Mouse (Mus musculus): ENCODE measurements at regions not wholly inside any gene's neighbourhood (a gene's known extent, or its start where the extent isn't known, plus 50 kb on each side); places are given as distances from the start of the nearest gene placed in this dataset.
A peak's percentile ranks its signal among the peaks of the same experiment; 100 is the strongest.
"Not testable (repeated sequence)": the region's sequence is repeated elsewhere in the genome, so short reads cannot be mapped to it uniquely, and the experiment has no call there.

DNA sequence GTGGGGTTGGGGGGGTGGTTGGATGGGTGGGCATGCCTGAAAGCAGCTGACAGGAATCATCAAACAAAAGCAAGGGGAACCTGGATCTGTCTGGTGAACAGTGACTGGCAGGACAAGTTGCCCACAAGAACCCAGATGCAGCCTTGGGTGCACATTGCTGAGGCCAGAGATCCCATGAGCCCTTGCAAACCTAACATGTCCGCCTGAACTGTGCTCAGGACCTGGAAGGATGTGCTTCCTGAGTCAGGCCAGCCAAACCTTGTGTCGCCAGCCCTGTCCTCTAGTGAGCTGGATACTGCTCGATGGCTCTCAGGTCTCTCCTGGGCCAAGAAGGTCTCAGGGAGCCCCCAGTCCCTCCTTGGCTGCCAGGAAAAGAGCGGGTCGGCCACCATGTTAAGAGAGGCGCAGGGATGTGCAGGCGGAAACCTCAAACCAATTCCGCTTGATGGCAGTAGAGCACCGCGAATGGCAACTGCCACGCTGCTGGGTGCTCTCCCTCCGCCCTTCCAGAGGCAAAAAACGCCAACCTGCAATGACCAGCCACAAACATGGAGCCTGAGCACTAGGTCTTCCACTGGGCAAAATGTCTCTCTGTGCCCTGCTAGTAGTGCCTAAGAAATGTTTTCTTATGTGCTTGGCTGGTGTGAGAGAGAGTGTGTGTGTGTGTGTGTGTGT lies 140.2 kb downstream of the Pls3 start:
- not testable (repeated sequence) for H3K9me3 ChIP-seq (ENCODE audit: control insufficient read depth, low read length); H3K4me3 ChIP-seq (ENCODE audit: low read length); H3K9ac ChIP-seq (ENCODE audit: low read depth, low read length); ATAC-seq; H3K4me2 ChIP-seq (ENCODE audit: low read depth, low read length); H3K4me1 ChIP-seq (ENCODE audit: control insufficient read depth, insufficient read depth, low read length); H3K27ac ChIP-seq (ENCODE audit: low read length); H3K36me3 ChIP-seq (ENCODE audit: control insufficient read depth, insufficient read depth, low read length); H3K27me3 ChIP-seq (replicated peaks; ENCODE audit: control insufficient read depth, insufficient read depth, low read length)
- 58% methylated on average over 9 of the region's 13 CpGs for WGBS

DNA sequence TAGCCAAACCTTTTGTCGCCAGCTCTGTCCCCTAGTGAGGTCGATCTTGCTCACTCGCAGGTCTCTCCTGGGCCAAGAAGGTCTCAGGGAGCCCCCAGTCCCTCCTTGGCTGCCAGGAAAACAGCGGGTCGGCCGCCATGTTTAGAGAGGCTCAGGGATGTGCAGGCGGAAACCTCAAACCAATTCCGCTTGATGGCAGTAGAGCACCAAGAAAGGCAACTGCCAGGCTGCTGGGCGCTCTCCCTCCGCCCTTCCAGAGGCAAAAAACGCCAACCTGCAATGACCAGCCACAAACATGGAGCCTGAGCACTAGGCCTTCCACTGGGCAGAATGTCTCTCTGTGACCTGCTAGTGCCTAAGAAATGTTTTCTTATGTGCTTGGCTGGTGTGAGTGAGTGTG lies 141.3 kb downstream of the Pls3 start:
- not testable (repeated sequence) for H3K9me3 ChIP-seq (ENCODE audit: control insufficient read depth, low read length); H3K27ac ChIP-seq (ENCODE audit: low read length); H3K36me3 ChIP-seq (ENCODE audit: control insufficient read depth, insufficient read depth, low read length); H3K4me3 ChIP-seq (ENCODE audit: low read length); H3K4me1 ChIP-seq (ENCODE audit: control insufficient read depth, insufficient read depth, low read length); H3K27me3 ChIP-seq (replicated peaks; ENCODE audit: control insufficient read depth, insufficient read depth, low read length); ATAC-seq; H3K4me2 ChIP-seq (ENCODE audit: low read depth, low read length); H3K9ac ChIP-seq (ENCODE audit: low read depth, low read length)
- 70% methylated on average over 11 of the region's 11 CpGs for WGBS

DNA sequence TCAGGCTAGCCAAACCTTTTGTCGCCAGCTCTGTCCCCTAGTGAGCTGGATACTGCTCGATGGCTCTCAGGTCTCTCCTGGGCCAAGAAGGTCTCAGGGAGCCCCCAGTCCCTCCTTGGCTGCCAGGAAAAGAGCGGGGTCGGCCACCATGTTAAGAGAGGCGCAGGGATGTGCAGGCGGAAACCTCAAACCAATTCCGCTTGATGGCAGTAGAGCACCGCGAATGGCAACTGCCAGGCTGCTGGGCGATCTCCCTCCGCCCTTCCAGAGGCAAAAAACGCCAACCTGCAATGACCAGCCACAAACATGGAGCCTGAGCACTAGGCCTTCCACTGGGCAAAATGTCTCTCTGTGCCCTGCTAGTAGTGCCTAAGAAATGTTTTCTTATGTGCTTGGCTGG lies 145.2 kb downstream of the Pls3 start:
- not testable (repeated sequence) for H3K4me2 ChIP-seq (ENCODE audit: low read depth, low read length); ATAC-seq; H3K4me1 ChIP-seq (ENCODE audit: control insufficient read depth, insufficient read depth, low read length); H3K27ac ChIP-seq (ENCODE audit: low read length); H3K4me3 ChIP-seq (ENCODE audit: low read length); H3K27me3 ChIP-seq (replicated peaks; ENCODE audit: control insufficient read depth, insufficient read depth, low read length); H3K9ac ChIP-seq (ENCODE audit: low read depth, low read length); H3K9me3 ChIP-seq (ENCODE audit: control insufficient read depth, low read length); H3K36me3 ChIP-seq (ENCODE audit: control insufficient read depth, insufficient read depth, low read length)
- WGBS: 70% methylated on average over 12 of the region's 12 CpGs

DNA sequence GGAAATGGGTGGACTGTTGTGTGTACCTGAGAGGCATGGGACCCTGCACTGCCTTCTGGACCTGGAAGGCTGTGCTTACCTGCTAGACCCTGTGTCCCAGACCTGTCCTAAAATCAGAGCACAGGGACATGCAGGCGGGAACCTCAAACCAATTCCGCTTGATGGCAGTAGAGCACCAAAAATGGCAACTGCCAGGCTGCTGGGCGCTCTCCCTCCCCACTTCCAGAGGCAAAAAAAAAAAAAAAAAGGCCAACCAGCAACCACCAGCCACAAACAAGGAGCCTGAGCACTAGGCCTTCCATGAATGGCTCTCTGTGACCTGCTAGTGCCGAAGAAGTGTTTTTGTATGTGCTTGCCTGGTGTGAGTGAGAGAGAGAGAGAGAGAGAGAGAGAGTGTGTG lies 146.5 kb downstream of the Pls3 start:
- ATAC-seq: no peak
- Histone ChIP-seq H3K4me2 (ENCODE audit: low read depth, low read length) (no peak overlapping the region), H3K4me1 (ENCODE audit: control insufficient read depth, insufficient read depth, low read length) (no peaks in the 10 kb centered on the region), H3K4me3 (ENCODE audit: low read length) (no peak overlapping the region), H3K9ac (ENCODE audit: low read depth, low read length) (no peak overlapping the region), H3K9me3 (ENCODE audit: control insufficient read depth, low read length) (no peaks in the 10 kb centered on the region), H3K36me3 (ENCODE audit: control insufficient read depth, insufficient read depth, low read length) (no peaks in the 10 kb centered on the region), H3K27ac (ENCODE audit: low read length) (no peak overlapping the region), H3K27me3 (replicated peaks; ENCODE audit: control insufficient read depth, insufficient read depth, low read length) (no peaks in the 10 kb centered on the region)
- 83% methylated on average over 4 of the region's 4 CpGs for WGBS

DNA sequence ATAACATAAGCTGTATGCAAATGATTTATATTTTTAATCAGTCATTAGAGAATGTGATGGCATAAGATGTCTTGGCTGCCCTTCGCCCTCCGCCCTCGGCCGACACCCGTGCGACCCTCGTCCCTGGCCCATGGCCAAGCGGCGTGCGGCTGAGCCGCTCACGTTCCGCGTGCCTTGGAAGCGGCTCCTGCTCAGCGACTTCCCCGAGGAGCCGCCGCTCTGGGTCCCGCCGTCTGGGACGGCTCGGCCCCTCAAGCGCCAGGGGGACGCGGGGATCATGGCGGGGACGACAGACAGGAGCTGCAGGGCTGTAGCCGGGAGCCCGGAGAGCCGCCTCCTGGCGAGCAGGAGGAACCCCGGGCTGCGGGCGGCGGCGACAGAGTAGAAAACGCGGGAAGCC lies 145.5 kb upstream of the Rab39b start:
- not testable (repeated sequence) for H3K4me2 ChIP-seq (ENCODE audit: low read depth, low read length); H3K36me3 ChIP-seq (ENCODE audit: control insufficient read depth, insufficient read depth, low read length); H3K27ac ChIP-seq (ENCODE audit: low read length); H3K4me3 ChIP-seq (ENCODE audit: low read length); H3K9me3 ChIP-seq (ENCODE audit: control insufficient read depth, low read length); ATAC-seq; H3K4me1 ChIP-seq (ENCODE audit: control insufficient read depth, insufficient read depth, low read length); H3K9ac ChIP-seq (ENCODE audit: low read depth, low read length); H3K27me3 ChIP-seq (replicated peaks; ENCODE audit: control insufficient read depth, insufficient read depth, low read length)
- whole genome bisulfite sequencing: 67% methylated on average over 29 of the region's 39 CpGs

DNA sequence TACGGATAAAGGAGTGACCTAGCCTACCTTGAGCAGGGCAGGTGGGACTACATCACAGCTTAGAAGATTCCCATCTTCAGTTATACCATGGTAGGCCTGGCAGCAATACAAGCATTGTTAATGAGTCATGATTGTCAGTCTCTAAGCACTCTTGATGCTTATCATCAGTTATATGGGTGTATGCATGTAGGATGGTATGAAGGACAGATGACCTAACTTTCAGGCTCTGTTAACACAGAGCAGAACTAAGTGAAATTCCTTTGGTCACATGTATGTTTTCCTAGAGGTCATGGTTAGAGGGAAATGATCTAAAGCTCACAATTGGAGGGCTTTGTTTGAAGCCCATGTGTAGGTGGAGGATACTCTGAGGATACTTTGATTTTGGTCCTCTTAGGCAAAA lies 121.9 kb upstream of the Rab39b start:
- no peak overlapping the region for H3K4me3 ChIP-seq (ENCODE audit: low read length)
- no peak for ATAC-seq
- no peaks in the 10 kb centered on the region; the same call in 1 of the 2 replicates for H3K9me3 ChIP-seq (ENCODE audit: control insufficient read depth, low read length)
- H3K36me3 ChIP-seq (ENCODE audit: control insufficient read depth, insufficient read depth, low read length): no peaks in the 10 kb centered on the region
- H3K4me1 ChIP-seq (ENCODE audit: control insufficient read depth, insufficient read depth, low read length): no peaks in the 10 kb centered on the region
- 29% methylated on average over 1 of the region's 1 CpGs for WGBS
- no peak overlapping the region for H3K9ac ChIP-seq (ENCODE audit: low read depth, low read length)
- H3K27ac ChIP-seq (ENCODE audit: low read length): no peak overlapping the region
- H3K4me2 ChIP-seq (ENCODE audit: low read depth, low read length): no peak overlapping the region
- no peaks in the 10 kb centered on the region for H3K27me3 ChIP-seq (replicated peaks; ENCODE audit: control insufficient read depth, insufficient read depth, low read length)

DNA sequence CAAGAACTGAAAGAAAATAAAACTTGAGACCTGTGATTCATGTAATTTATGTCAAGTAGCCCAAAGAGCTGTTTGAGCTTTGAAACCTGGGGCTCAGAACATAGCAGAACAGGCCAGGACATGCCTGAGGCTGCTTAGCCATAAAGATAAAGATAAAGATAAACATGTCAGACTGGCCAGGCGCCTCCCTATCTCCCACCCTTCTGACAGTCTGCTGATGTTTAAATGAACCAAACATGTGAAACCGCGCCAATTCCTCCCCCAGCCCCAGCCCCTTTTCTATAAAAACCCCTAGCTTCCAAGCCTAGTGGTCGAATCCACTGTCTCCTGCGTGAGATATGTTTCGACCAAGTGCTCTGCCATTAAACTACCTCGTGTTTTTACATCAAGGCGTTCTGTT lies 97.2 kb upstream of the Rab39b start:
- not testable (repeated sequence) for ATAC-seq; H3K36me3 ChIP-seq (ENCODE audit: control insufficient read depth, insufficient read depth, low read length)
- WGBS: 89% methylated on average over 8 of the region's 8 CpGs

DNA sequence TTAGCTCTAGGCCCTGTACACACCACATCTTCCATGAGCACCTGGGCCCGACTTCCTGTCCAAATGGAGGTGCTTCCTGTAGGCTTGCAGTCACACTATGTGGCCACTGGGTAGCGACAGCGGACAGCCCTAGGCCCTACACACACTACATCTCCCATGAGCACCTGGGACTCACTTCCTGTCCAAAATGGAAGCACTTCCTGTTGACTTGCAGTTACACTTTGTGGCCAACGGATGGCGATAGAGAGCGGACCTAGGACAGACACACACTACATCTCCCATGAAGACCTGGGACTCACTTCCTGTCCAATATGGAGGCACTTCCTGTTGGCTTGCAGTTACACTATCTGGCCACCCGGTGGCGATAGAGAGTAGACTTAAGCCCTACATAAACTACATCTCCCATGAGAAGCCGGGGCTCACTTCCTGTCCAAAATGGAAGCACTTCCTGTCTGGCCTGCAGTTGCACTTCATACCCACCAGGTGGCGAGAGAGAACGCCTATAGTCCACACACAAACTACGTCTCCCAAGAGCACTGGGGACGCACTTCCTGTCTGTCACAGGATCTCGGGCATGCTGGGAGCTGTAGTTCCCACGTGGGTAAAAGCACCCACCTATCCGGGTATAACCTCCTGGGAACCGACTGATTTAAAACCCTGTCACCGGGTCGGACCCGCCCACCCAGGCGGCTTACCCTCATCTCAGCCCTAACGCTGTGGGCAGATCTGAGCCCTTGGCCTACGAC lies 96.1 kb upstream of the Rab39b start:
- WGBS: 11% methylated on average over 23 of the region's 23 CpGs
- peak; percentile 96 for ATAC-seq
- Histone ChIP-seq H3K4me2 (ENCODE audit: low read depth, low read length) (peak overlapping the region; percentile 43), H3K36me3 (ENCODE audit: control insufficient read depth, insufficient read depth, low read length) (no peaks in the 10 kb centered on the region), H3K4me3 (ENCODE audit: low read length) (peak overlapping the region; percentile 39), H3K9me3 (ENCODE audit: control insufficient read depth, low read length) (no peaks in the 10 kb centered on the region), H3K4me1 (ENCODE audit: control insufficient read depth, insufficient read depth, low read length) (no peaks in the 10 kb centered on the region), H3K27me3 (replicated peaks; ENCODE audit: control insufficient read depth, insufficient read depth, low read length) (no peaks in the 10 kb centered on the region), H3K27ac (ENCODE audit: low read length) (no peak overlapping the region), H3K9ac (ENCODE audit: low read depth, low read length) (no peak overlapping the region)

More for the DNA sequence above, 97.2 kb upstream of the Rab39b start:
- not testable (repeated sequence) for H3K4me2 ChIP-seq (ENCODE audit: low read depth, low read length); H3K9me3 ChIP-seq (ENCODE audit: control insufficient read depth, low read length); H3K9ac ChIP-seq (ENCODE audit: low read depth, low read length); H3K4me1 ChIP-seq (ENCODE audit: control insufficient read depth, insufficient read depth, low read length); H3K4me3 ChIP-seq (ENCODE audit: low read length); H3K27ac ChIP-seq (ENCODE audit: low read length); H3K27me3 ChIP-seq (replicated peaks; ENCODE audit: control insufficient read depth, insufficient read depth, low read length)

DNA sequence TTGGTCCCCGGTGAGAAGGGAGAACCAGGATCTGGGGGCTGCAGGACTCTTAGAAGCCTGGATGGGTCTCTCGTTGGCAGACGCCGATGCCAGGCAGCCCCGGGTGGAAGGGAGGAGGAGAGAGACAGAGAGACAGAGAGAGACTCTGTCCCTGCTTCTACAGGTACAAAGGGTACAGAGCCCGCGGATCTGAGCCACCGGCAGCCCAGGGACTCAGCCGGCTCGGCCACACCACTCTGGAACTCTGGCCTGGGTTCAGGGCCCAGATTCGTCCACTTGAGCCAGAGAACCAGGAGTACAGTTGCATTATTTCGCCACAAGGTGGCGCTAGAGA lies 95.5 kb upstream of the Rab39b start:
- H3K4me2 ChIP-seq (ENCODE audit: low read depth, low read length): peak overlapping the region; percentile 43
- H3K36me3 ChIP-seq (ENCODE audit: control insufficient read depth, insufficient read depth, low read length): no peaks in the 10 kb centered on the region
- H3K9me3 ChIP-seq (ENCODE audit: control insufficient read depth, low read length): no peaks in the 10 kb centered on the region
- H3K27ac ChIP-seq (ENCODE audit: low read length): no peak overlapping the region
- H3K27me3 ChIP-seq (replicated peaks; ENCODE audit: control insufficient read depth, insufficient read depth, low read length): no peaks in the 10 kb centered on the region
- 53% methylated on average over 13 of the region's 13 CpGs for WGBS
- no peaks in the 10 kb centered on the region for H3K4me1 ChIP-seq (ENCODE audit: control insufficient read depth, insufficient read depth, low read length)
- no peak; the same call in 1 of the 2 replicates for ATAC-seq
- peak overlapping the region; percentile 22; the same call in 1 of the 2 replicates for H3K4me3 ChIP-seq (ENCODE audit: low read length)
- H3K9ac ChIP-seq (ENCODE audit: low read depth, low read length): peak overlapping the region; percentile 57

Data from intestine, embryonic 16.5 days (tissue).